Mouse (Mus musculus) bone marrow, adult 2 months (tissue): ENCODE measurements around the gene Ppargc1a.

ENCODE experiments used
- CTCF ChIP-seq: fragments of 200-500 bp; IDR thresholded peaks from 2 replicates; pipeline ENCODE4 v1.5.1; 2011; ENCODE audit warnings: low read length, control low read depth; ENCODE audit not compliant: control insufficient read depth, insufficient read depth
- POLR2A ChIP-seq: fragments of 200-500 bp; IDR thresholded peaks from 2 replicates; pipeline ENCODE4 v1.6.1; 2011; ENCODE audit warnings: low read depth, mild to moderate bottlenecking, control low read depth, low read length, borderline replicate concordance; ENCODE audit not compliant: control insufficient read depth

DNA sequence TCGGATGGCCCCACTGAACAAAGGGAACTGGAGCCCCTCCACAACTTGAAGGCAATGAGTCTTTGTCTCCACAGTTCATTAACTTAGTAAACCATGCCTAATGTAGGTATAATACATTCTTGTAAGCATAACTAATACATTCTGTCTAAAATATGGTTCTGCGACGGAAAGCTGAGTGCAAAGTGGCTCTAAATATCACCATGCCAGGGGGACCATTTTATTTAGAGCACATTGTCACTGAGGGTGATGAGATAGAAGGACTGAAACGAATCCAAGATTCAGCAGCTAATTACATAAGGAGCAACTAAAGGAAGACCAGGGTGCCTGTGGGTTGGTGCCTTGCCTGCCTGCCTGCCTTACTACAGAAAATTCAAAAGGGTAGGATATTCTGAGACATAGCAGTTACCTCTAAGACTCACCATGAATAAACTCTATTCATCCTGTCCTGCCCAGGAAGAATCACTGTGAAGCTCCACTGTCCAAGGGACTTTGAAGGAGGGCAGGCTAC is 92.4 kb downstream of the Ppargc1a start:
- no peak for TF ChIP-seq CTCF
- no peak for TF ChIP-seq POLR2A
